Mouse (Mus musculus) MEL (cell line): ENCODE measurements at regions not wholly inside any gene's neighbourhood (a gene's known extent, or its start where the extent isn't known, plus 50 kb on each side); places are given as distances from the start of the nearest gene placed in this dataset.

Experiments used
- DNase-seq: peaks from one replicate; pipeline ENCODE4 v3.0.0; 2011; ENCODE audit warnings: low read depth, low spot score
- H3K27ac ChIP-seq: 2 replicates; pipeline ENCODE4 v1.5.1; 2012; ENCODE audit warnings: low read depth, mild to moderate bottlenecking, control low read depth, low read length, moderate library complexity; ENCODE audit not compliant: control insufficient read depth
- H3K27me3 ChIP-seq, 2 experiments: fragments of 150-350 bp in 1 of 2; sonication (generic) in 1 of 2; 2 replicates each; pipeline ENCODE4 v1.6.1; 2012; ENCODE audit warnings: low read length in 2 of 2, mild to moderate bottlenecking in 2 of 2, improper control_type of control experiment in 1 of 2, moderate library complexity in 1 of 2; ENCODE audit not compliant: insufficient read depth in 2 of 2, control insufficient read depth in 1 of 2
- H3K36me3 ChIP-seq, 2 experiments: 2 replicates each; pipeline ENCODE4 v1.6.1; 2012 to 2014; ENCODE audit warnings: low read length in 2 of 2, improper control_type of control experiment in 1 of 2, inconsistent platforms in 1 of 2, mild to moderate bottlenecking in 1 of 2; ENCODE audit not compliant: insufficient read depth in 2 of 2, control insufficient read depth in 1 of 2
- H3K4me1 ChIP-seq, 2 experiments: fragments of 150-350 bp in 1 of 2; sonication (generic) in 1 of 2; 2 replicates each; pipeline ENCODE4 v1.6.1; 2012; ENCODE audit warnings: low read length in 2 of 2, improper control_type of control experiment in 1 of 2, mild to moderate bottlenecking in 1 of 2; ENCODE audit not compliant: insufficient read depth in 2 of 2, control insufficient read depth in 1 of 2
- H3K4me3 ChIP-seq, 2 experiments: fragments of 150-350 bp in 1 of 2; sonication (generic) in 1 of 2; 2 replicates each; pipeline ENCODE4 v1.5.1; 2012; ENCODE audit warnings: low read depth in 2 of 2, low read length in 2 of 2, mild to moderate bottlenecking in 2 of 2, moderate library complexity in 2 of 2, control low read depth in 1 of 2, improper control_type of control experiment in 1 of 2; ENCODE audit not compliant: control insufficient read depth in 1 of 2, insufficient read depth in 1 of 2
- H3K79me2 ChIP-seq: 2 replicates; pipeline ENCODE4 v1.6.1; 2012; ENCODE audit warnings: mild to moderate bottlenecking, low read length, moderate library complexity; ENCODE audit not compliant: control insufficient read depth, poor library complexity, insufficient read depth
- H3K9ac ChIP-seq: 2 replicates; pipeline ENCODE4 v1.6.1; 2012; ENCODE audit warnings: low read depth, mild to moderate bottlenecking, control low read depth, low read length, moderate library complexity; ENCODE audit not compliant: control insufficient read depth, poor library complexity, severe bottlenecking
- H3K9me3 ChIP-seq: fragments of 150-350 bp; sonication (generic); replicated peaks from 2 replicates; pipeline ENCODE4 v1.6.1; 2012; ENCODE audit warnings: mild to moderate bottlenecking, low read length, improper control_type of control experiment, moderate library complexity; ENCODE audit not compliant: insufficient read depth
- BHLHE40 ChIP-seq: IDR thresholded peaks from 2 replicates; pipeline ENCODE4 v1.6.1; 2012; ENCODE audit warnings: low read depth, mild to moderate bottlenecking, inconsistent platforms, low read length, improper control_type of control experiment, borderline replicate concordance
- CHD1 ChIP-seq: IDR thresholded peaks from 2 replicates; pipeline ENCODE4 v1.6.1; 2012; ENCODE audit warnings: low read depth, mild to moderate bottlenecking, inconsistent platforms, low read length, improper control_type of control experiment
- CHD2 ChIP-seq: IDR thresholded peaks from 2 replicates; pipeline ENCODE4 v1.6.1; 2011; ENCODE audit warnings: low read length, improper control_type of control experiment
- CTCF ChIP-seq, 3 experiments: IDR thresholded peaks in 2 of 3; conservative IDR thresholded peaks in 1 of 3; 2 replicates each; pipeline ENCODE4 v1.5.1; 2011 to 2012; ENCODE audit warnings: low read length in 3 of 3, low read depth in 2 of 3, mild to moderate bottlenecking in 2 of 3, improper control_type of control experiment in 1 of 3, inconsistent platforms in 1 of 3, mixed read lengths in 1 of 3, moderate library complexity in 1 of 3; ENCODE audit not compliant: control insufficient read depth in 1 of 3, insufficient read depth in 1 of 3, poor library complexity in 1 of 3, severe bottlenecking in 1 of 3
- GABPA ChIP-seq: IDR thresholded peaks from 2 replicates; pipeline ENCODE4 v1.6.1; 2012; ENCODE audit warnings: low read depth, mild to moderate bottlenecking, inconsistent platforms, low read length, improper control_type of control experiment, moderate library complexity
- HCFC1 ChIP-seq: IDR thresholded peaks from 2 replicates; pipeline ENCODE4 v1.6.1; 2012; ENCODE audit warnings: low read depth, mild to moderate bottlenecking, inconsistent platforms, low read length, improper control_type of control experiment, moderate library complexity
- MAX ChIP-seq: IDR thresholded peaks from 2 replicates; pipeline ENCODE4 v1.6.1; 2011; ENCODE audit warnings: low read length, improper control_type of control experiment
- MEF2A ChIP-seq: IDR thresholded peaks from 2 replicates; pipeline ENCODE4 v1.6.1; 2014; ENCODE audit warnings: low read depth, mild to moderate bottlenecking, inconsistent platforms, low read length, improper control_type of control experiment; ENCODE audit not compliant: poor library complexity, insufficient replicate concordance, severe bottlenecking; ENCODE audit errors: extremely low read depth
- NELFE ChIP-seq: IDR thresholded peaks from 2 replicates; pipeline ENCODE4 v1.6.1; 2011; ENCODE audit warnings: low read depth, low read length, improper control_type of control experiment
- POLR2A ChIP-seq, 2 experiments: IDR thresholded peaks; 2 replicates each; pipeline ENCODE4 v1.6.1; 2011 to 2012; ENCODE audit warnings: low read length in 2 of 2, mild to moderate bottlenecking in 2 of 2, control low read depth in 1 of 2, improper control_type of control experiment in 1 of 2, low read depth in 1 of 2, moderate library complexity in 1 of 2; ENCODE audit not compliant: control insufficient read depth in 1 of 2, insufficient read depth in 1 of 2, poor library complexity in 1 of 2
- POLR2AphosphoS2 ChIP-seq: IDR thresholded peaks from 2 replicates; pipeline ENCODE4 v1.6.1; 2011; ENCODE audit warnings: low read length, improper control_type of control experiment
- RAD21 ChIP-seq: IDR thresholded peaks from 2 replicates; pipeline ENCODE4 v1.6.1; 2011; ENCODE audit warnings: mild to moderate bottlenecking, low read depth, low read length, improper control_type of control experiment
- SIN3A ChIP-seq: IDR thresholded peaks from 2 replicates; pipeline ENCODE4 v1.6.1; 2012; ENCODE audit warnings: low read length, improper control_type of control experiment, inconsistent platforms
- TAL1 ChIP-seq: IDR thresholded peaks from 2 replicates; pipeline ENCODE4 v1.6.1; 2012; ENCODE audit warnings: mild to moderate bottlenecking, inconsistent platforms, low read length, moderate library complexity, mixed read lengths
- TBP ChIP-seq: IDR thresholded peaks from 2 replicates; pipeline ENCODE4 v1.8.0; 2011; ENCODE audit warnings: low read depth, low read length, improper control_type of control experiment
- USF1 ChIP-seq: IDR thresholded peaks from 2 replicates; pipeline ENCODE4 v1.6.1; 2014; ENCODE audit warnings: low read depth, mild to moderate bottlenecking, inconsistent platforms, low read length, improper control_type of control experiment, moderate library complexity
- ZKSCAN1 ChIP-seq: IDR thresholded peaks from 2 replicates; pipeline ENCODE4 v1.6.1; 2012; ENCODE audit warnings: low read depth, mild to moderate bottlenecking, inconsistent platforms, low read length, improper control_type of control experiment, moderate library complexity

DNA sequence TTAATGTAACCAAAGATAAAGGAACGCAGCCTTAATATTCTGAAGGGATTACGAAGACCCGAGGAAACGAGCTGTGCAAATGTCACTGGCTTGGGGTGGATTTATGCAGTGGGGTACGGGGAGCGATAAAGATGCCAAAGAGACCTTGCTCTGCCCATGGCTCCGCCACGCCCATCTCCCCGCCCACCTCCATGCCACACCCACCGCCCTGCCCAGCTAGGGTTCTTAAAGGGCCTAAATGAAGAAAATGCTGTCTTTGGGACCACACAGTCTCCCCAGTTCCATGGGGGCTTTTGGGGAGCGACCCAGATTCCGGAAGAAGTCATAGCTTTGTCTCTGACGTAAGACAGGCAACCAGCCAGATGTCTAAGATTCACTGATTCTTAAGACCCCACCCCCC is 68.2 kb upstream of the Gm11733 start:
- Histone ChIP-seq H3K27me3 (peaks cover 3 to 7% of the 10 kb centered on the region in 2 experiments), H3K9ac (no peak overlapping the region), H3K4me3 (no peak overlapping the region), H3K36me3 (peaks cover 0 to 11% of the 10 kb centered on the region in 2 experiments; a peak in 2 of 4 replicates), H3K9me3 (no peaks in the 10 kb centered on the region), H3K4me1 (peaks cover 5 to 15% of the 10 kb centered on the region in 2 experiments; a peak in 3 of 4 replicates), H3K27ac (no peak overlapping the region), H3K79me2 (no peaks in the 10 kb centered on the region)
- TF ChIP-seq BHLHE40 (no peak), CTCF (IDR thresholded peaks at IDR 0.05 in 2 of 3, conservative IDR thresholded peaks at IDR 0.05 in 1 of 3; ENCODE audit: control insufficient read depth in 1 of 3, insufficient read depth in 1 of 3, low read depth in 2 of 3, low read length in 3 of 3, poor library complexity in 1 of 3, severe bottlenecking in 1 of 3) (no peak), MAX (no peak), POLR2AphosphoS2 (no peak), CHD2 (no peak), TBP (no peak), NELFE (no peak), USF1 (no peak), GABPA (no peak), TAL1 (no peak), ZKSCAN1 (no peak), MEF2A (no peak), CHD1 (no peak), HCFC1 (no peak), RAD21 (no peak)
- DNase-seq = peak; percentile 83

DNA sequence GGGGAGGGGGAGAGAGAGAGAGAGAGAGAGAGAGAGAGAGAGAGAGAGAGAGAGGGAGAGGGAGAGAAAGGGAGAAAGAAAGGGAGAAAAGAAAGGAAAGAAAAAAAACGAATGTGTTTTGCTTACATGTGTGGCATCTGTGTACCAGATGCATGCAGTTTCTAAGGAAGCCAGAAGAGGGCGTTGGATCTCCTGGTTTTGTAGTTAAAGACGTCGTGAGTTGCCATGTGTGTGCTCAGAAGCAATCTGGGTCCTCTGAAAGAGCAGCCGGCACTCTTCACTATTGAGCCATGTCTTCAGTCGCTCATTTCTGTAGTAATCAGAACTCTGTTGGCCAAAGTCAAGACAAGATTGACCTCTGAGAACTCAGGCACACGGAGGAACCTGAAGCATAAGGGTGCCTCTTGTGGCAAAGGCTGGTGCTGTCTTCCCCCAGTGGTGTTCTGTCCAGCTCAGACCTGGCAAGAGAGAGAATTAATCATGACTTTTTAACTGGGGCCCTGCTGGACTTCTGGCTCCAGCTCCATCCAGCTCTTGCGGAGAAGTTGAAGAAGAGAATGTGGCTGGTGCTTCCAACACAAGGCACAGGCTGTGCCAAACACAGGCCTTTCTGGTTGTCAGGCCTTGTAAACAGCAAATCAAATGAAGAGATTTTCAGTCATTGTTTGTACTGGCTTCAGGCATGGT is 67.0 kb upstream of the Gm11733 start:
- H3K27me3 ChIP-seq = peaks cover 3 to 9% of the 10 kb centered on the region in 2 experiments

More for the DNA sequence above, 67.0 kb upstream of the Gm11733 start:
- Histone ChIP-seq H3K4me3 (no peak overlapping the region), H3K27ac (no peak overlapping the region), H3K9me3 (no peaks in the 10 kb centered on the region), H3K36me3 (peaks cover 0 to 11% of the 10 kb centered on the region in 2 experiments; a peak in 2 of 4 replicates), H3K4me1 (peaks cover 5 to 15% of the 10 kb centered on the region in 2 experiments; a peak in 3 of 4 replicates), H3K9ac (no peak overlapping the region), H3K79me2 (no peaks in the 10 kb centered on the region)
- peak; percentile 62 for DNase-seq
- peak; percentile 36 for TF ChIP-seq RAD21
- TF ChIP-seq POLR2A (IDR thresholded peaks at IDR 0.05; ENCODE audit: control insufficient read depth in 1 of 2, insufficient read depth in 1 of 2, low read depth in 1 of 2, low read length in 2 of 2, poor library complexity in 1 of 2) = no peak
- no peak for TF ChIP-seq SIN3A
- TF ChIP-seq CTCF (IDR thresholded peaks at IDR 0.05 in 2 of 3, conservative IDR thresholded peaks at IDR 0.05 in 1 of 3; ENCODE audit: control insufficient read depth in 1 of 3, insufficient read depth in 1 of 3, low read depth in 2 of 3, low read length in 3 of 3, poor library complexity in 1 of 3, severe bottlenecking in 1 of 3) = peak; percentile 23 to 57 (median 44); a peak in 4 of 6 replicates
